Mouse (Mus musculus) megakaryocyte-erythroid progenitor cell, adult 5 weeks (primary cell): ENCODE data around the gene Zfp276. TPM values are rescaled to one million over a fixed set of nuclear protein-coding genes. Genes with fewer than 3 reads are reported as not detected.

Source experiments
- polyA plus RNA-seq: library from polyadenylated mRNA; stranded (reverse); fragments of >175 nt; gene quantifications from 2 replicates; pipeline ENCODE4 v1.2.3, GENCODE M21; 2012

Zfp276 gene
- 13.0 and 15.7 TPM in 2 replicates for polyA plus RNA-seq

DNA sequence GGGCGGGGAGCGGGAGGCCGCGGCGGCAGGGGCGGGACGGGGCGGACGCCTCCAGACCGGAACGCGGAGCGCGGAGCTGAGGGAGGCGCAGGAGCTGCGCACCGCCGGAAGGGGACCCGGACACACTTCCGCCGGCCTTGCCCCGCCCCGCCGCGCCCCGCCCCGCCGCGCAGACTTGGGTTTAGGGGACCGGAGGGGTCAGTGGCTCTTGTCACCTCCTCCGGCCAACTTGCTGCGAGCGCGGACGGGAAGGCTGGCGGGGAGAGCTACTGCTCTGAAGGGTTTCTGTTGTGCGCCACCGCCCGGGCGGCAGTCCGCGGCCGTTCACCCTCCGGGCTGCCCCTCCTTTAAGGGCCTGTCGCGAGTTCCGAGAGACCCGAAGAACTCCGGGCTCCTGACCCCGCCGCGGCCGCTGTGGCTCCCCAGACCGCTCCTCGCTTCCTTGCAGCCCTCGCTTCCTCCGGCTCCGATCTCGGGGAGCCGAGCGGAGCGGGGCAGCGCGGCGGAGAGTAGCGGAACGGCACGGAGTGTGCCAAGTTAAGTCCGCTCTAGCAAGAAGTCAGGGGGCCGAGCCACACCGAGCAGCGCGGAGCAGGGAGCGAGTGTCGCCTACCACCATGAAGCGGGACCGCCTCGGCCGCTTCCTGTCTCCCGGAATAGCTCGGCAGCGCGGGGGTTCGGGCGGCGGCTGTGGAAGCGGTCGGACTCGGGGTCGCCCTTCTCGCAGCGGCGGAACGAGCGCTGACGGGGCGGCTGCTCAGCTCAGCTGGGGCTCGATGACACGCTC, at the start of gene Zfp276, which contains the start of gene Vps9d1:
Zfp276 (plus strand) TSS at position 97 of the 787 bp plus-strand sequence.
Vps9d1 (minus strand) TSS at position 250 of the 787 bp plus-strand sequence.

DNA sequence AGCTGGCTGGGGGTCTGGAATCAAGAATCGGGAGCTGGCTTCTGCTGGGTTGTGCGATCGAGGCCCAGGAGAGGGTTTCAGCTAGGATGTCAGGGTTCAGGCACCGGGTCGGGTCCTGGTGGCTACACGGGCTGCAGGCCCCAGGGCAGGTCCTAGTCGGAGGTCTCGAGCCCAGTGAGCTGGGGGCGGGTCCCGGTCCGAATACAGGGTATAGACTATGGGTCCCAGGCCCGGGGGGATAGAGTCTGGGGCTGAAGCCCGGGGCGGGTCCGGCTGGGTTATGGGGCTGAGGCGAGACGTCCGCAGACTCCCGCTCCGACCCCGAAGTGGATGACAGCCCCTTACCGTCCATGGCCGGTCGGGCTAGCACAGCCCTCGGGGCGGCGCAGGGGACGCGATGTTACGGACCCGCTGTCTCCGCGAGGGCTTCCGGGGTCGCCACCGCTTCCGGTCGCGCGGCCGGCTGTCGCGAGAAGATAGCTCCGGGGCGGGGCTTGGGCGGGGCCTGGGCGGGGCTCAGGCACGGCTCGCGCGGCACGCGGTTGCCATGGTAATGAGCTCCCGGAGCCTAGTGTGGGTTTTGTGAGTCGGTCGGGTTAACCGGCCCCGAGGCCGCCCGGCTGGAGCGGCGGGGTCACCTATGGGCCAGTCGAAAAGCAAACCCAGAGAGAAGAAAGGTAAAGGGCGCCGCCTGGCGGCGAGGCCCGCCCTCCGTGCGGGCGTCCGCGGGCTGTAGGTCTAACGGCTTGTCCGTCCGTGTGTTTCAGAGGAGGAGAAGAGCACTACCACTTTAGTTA, 41.5 kb upstream of the Zfp276 start, which contains the start of the genes Chmp1a and Spata33:
Chmp1a (minus strand) TSS at position 443 of the 797 bp plus-strand sequence.
Spata33 (plus strand) TSS at position 512 of the 797 bp plus-strand sequence.

GRCm38 (mm10) chr8:123224278-123225266, 29.4 kb upstream of the Zfp276 start, which contains the start of gene Cdk10:
Gene Cdk10, plus strand, starts transcription at chr8:123224842.

GRCm38 (mm10) chr8:123235520-123236497, 18.2 kb upstream of the Zfp276 start, which contains the start of gene Spata2l:
Gene Spata2l, minus strand, starts transcription at chr8:123236233.

DNA sequence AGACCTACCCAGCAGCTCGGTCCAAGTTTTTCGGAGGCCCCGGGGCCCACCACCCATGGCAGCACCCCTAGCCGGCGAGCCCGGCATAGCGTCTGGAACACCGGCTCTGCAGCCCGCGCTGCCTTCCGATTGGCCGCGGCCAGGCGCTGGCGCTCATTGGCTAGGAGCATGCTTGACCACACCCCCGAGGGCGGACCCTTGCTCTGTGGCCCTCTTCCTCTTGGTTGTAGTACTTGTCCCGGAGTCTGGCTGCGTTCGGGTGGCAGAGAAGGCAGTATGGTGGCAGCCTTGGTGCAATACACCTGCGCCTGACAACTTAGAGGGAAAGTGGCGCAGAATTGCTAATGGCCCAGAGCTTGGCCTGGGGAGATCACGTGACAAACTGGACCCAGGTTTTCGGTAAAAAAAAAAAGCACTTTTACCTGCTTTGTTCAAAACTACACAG, 64.5 kb downstream of the Zfp276 start, which contains the start of gene Fanca:
Fanca (minus strand) TSS at position 110 of the 445 bp plus-strand sequence.

Other genes starting within 250 kb of the Zfp276 start
- gene Ankrd11, start 211.9 kb upstream of the Zfp276 start, polyA plus RNA-seq = 93.5 and 120 TPM in 2 replicates
- 26.7 and 33.2 TPM in 2 replicates for gene Spg7, start 191.3 kb upstream of the Zfp276 start, polyA plus RNA-seq
- gene Rpl13, start 151.8 kb upstream of the Zfp276 start, polyA plus RNA-seq = 4,017 and 4,573 TPM in 2 replicates
- 0.48 and 1.4 TPM in 2 replicates for gene Cpne7, start 136.8 kb upstream of the Zfp276 start, polyA plus RNA-seq
- 0.02 TPM in 1 of 2 replicates, not detected in the other for gene Sult5a1, start 95.9 kb upstream of the Zfp276 start, polyA plus RNA-seq
- not detected in 2 replicates for gene Dpep1, start 68.0 kb upstream of the Zfp276 start, polyA plus RNA-seq
- 26.0 and 28.9 TPM in 2 replicates for gene Chmp1a, start 41.4 kb upstream of the Zfp276 start, polyA plus RNA-seq
- 0.06 and 0.10 TPM in 2 replicates for gene Spata33, start 41.4 kb upstream of the Zfp276 start, polyA plus RNA-seq
- gene Cdk10, start 29.4 kb upstream of the Zfp276 start, polyA plus RNA-seq = 93.0 and 94.8 TPM in 2 replicates
- gene Spata2l, start 18.0 kb upstream of the Zfp276 start, polyA plus RNA-seq = 6.7 and 7.1 TPM in 2 replicates
- gene Vps9d1, start 153 bp downstream of the Zfp276 start, polyA plus RNA-seq = 138 and 145 TPM in 2 replicates
- 62.6 and 69.9 TPM in 2 replicates for gene Fanca, start 64.4 kb downstream of the Zfp276 start, polyA plus RNA-seq
- 2.1 and 3.8 TPM in 2 replicates for gene Spire2, start 78.5 kb downstream of the Zfp276 start, polyA plus RNA-seq
- 86.9 and 109 TPM in 2 replicates for gene Tcf25, start 119.6 kb downstream of the Zfp276 start, polyA plus RNA-seq
- gene Mc1r, start 152.9 kb downstream of the Zfp276 start, polyA plus RNA-seq = 0.02 and 0.04 TPM in 2 replicates
- 1.2 and 1.6 TPM in 2 replicates for gene Tubb3, start 157.2 kb downstream of the Zfp276 start, polyA plus RNA-seq
- 35.5 and 36.3 TPM in 2 replicates for gene Def8, start 169.3 kb downstream of the Zfp276 start, polyA plus RNA-seq
- gene Afg3l1, start 223.7 kb downstream of the Zfp276 start, polyA plus RNA-seq = 21.9 and 22.2 TPM in 2 replicates